Mouse (Mus musculus) ovary, postnatal 36 days (tissue): Measurements from ENCODE around the gene Msrb3.
A peak's percentile ranks its signal among the peaks of the same experiment; 100 is the strongest.

Experiments used
- DNase-seq: peaks from one replicate; pipeline ENCODE4 v3.0.0; 2022; ENCODE audit warnings: low spot score, mixed read lengths

The Msrb3 gene

DNA sequence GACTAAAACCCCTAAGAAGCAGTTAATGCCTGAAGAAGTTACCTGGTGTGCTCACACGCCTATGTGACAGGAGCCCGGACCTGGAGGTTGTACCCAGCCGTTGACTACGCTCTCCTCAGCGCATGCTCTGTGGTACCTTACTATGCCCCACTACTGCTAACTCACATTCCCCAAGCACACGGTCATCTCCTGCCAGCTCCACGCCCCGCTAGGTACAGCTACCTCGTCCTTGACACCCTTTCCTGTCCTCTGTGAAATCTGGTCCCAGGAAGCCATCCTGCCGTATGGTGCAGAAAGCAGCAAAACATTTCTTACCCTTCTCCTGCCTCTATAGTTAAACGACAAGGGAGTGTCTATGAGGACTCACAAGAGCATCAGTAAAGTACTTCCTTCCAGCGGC lies 37.2 kb downstream of the Msrb3 start:
- no peak for DNase-seq

DNA sequence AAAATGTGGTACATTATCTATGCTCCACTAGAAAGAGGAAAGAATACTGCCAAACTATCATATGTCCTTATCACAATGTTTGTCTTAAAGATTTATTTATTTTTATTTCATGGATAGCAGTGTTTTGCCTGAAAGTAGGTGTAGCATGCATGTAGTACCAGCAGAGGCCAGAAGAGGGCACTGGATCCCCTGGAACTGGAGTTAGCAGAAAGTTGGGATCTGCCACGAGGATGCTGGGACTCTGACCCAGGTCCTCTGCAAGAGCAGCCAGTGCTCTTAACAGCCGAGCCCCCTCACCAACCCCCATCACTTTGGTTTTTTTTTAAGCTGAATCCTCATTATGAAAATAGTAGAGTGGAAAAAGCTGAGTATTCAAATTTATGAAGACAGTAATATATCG lies 37.7 kb downstream of the Msrb3 start:
- peak; percentile 30 for DNase-seq

DNA sequence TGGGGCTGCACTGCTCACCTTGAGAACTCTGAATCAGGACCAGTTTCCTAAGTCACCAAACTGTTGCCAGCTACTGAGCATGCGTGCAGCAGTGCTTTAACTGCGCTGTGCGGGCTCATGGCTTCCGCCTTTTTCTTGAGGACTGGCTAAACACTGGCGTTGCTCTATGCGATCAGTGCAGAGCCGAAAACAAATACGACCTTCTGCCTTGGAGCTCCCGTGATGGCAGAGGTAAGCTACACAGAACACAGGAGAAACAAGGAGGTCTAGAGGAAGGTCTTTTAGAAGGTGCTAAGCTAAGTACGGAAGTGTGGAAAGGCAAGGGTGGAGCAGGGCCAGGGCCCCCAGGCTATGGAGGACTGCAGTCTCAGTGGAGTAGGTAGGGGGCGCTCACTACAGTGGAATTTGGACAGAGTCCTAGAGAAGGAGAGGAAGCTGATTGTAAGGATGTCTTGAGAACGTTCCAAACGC lies 41.3 kb downstream of the Msrb3 start:
- DNase-seq = peak; percentile 31

DNA sequence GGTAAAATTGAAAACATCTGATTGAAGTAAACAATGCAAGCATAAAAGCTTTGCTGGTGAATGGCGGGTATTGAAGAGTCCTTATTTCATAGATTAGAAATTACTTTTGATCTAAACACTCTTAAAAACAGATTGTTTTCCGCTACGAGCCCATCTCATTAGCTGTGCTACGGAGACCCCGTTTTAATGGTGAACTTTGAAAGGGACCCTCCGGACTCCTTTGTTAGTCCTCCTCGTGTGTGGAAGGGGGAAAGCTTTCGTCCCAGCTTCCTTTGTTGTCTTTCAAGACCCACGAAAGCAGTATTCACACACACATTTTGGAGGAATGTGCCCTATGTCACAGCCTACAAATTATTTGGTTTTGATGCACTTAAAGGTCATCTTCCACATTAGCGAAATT lies 44.6 kb downstream of the Msrb3 start:
- no peak for DNase-seq

DNA sequence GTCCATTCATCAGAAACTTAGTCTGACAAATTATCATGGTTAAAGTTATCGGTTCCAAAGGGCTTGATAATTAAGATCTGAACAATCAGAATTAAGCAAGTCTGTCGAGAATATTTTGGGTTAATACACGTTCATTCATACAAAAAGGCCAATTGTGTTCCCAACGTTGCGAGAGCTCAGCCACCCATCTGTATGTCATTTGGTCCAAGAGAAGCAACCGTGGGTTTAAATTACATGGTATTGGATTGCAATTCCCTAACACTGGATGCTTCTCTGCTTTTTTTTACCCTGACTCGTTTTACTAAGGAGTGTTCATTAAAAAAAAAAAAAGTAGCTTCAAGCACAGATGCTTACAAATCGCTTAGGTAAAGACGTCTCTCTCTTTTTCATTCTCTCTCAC lies 45.1 kb downstream of the Msrb3 start:
- DNase-seq = no peak

DNA sequence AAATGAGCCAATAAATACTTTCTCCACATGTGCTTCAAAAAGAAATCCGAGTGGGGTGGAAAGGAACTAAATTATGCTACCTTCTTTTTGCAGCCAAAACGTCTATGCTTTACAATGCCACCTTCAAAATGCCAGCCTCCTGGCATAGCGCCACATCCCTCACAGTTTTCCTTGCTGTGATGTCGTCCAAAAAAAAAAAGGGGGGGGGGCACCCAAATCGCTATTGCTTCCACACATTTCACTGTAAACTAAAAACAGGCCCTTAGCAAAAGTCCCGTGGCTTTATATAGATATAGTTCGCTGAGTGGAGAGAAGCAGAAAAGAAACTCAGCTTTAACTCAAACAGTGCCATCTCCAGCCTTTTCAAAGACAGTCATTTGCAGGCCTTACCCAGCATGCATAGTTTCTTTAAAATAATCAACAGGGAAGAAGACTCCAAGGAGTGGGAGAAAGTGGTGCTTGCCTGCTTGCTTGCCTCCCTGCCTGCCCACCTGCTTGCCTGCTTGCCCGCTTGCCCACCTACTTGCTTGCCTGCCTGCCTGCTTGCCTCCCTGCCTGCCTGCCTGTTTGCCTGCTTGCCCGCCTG lies 47.6 kb downstream of the Msrb3 start:
- no peak for DNase-seq

DNA sequence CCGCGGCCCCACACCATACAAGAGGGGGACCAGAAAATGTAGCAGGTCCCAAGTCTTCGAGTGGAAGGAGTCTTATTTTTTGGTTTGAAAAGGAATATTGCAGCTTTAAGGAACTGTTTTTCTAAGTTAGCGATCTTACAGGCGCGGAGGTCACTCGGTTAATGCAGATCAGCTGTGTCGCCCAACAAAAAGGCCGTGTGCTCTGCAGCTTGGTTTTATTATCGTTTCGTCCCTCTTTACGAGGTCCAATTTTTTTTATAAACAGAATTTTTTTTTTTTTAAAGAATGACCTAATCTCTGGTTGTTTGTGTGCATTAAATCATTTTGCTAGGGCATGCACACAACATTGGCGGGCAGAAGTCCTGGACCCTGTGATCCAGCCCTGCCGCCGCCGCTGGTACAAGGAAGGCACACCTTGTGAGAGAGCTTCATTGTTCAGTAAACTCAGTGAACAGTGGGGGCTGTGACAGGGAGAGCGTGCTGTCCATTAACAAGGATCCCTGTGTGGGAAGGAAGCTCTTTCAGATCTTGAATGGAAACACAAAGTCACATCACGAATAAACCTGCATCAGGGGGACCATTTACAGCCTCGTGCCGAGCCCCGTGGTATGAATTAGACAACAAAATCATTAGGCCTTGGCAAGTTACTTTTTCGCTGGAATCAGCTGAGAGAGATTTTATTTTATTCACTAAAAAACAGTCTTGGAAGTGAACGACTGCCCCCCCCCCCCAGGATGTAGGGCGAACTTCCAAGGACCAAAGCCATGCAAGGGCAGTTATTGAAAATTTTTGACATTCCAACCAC lies 48.3 kb downstream of the Msrb3 start:
- no peak for DNase-seq

DNA sequence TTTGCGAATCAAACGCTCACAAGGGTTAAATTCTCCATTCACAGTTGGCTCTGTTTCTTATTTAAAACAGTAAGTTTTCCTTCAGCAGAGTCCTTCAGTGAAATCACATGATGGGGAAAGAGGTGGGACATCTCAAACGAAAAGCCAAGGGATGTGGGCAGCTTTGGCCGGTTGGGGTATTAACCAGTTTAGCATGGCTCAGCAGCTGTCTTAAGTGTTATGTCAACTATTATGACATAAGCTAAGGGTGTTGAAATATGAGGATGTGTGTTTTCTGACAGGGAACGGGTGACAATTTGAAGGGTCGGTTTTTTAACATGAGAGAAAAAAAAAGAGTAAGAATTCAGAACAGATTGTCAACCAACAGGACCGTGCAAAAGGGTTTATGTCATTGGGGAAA lies 50.2 kb downstream of the Msrb3 start:
- DNase-seq = no peak

DNA sequence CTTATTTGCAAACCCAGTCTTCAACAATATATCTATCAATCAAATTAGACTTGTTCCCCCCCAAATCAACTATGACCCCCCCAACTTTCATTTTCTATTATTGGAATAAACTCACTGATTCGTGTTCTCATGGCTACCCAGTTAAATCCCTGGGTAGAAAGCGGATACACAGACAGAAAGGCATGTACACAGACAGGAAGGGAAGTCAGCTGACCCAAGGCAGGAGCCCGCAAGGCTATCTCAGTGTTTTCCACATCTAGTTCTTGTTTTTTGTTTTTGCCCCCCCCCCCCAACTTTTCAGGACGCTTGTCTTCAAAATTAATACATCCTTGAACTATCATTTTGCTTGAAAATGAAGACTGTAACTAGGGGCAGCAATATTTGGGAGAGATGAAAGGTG lies 51.1 kb downstream of the Msrb3 start:
- DNase-seq = no peak

DNA sequence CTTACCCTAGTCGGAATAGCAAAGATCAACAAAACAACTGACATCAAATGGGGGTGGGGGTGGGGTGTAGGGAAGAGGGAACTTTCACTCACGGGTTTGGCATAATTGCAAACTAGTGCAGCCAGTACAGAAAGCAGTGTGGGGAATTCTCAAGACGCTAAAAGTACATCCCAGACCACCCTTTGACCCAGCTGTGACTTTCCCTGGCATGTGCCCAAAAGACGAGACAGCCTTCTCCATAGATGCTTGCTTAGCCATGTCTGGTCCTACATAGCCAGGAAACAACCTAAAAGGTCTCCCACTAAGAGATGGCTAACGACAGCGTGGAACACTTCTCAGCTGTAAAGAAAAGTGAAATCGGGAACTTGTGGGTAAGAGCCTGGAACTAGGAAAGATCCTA lies 58.9 kb downstream of the Msrb3 start:
- DNase-seq = no peak

DNA sequence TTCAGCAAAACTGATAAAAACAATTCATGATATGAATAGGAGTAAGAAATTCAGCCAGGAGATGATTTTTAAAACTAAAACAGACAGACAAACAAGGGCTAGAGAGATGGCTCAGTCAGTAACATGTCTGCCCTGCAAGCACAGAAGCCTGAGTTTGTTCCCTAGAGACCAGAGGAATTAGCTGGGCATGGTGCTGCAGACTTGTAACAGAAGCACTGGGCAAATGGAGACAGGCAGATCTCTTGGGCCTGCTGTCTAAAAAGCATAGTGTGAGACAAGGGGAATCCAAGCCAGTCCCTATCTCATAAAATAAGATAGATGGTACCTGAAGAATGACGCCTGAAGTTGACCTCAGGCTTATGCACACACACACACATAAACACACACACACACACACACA lies 64.4 kb downstream of the Msrb3 start:
- no peak for DNase-seq

DNA sequence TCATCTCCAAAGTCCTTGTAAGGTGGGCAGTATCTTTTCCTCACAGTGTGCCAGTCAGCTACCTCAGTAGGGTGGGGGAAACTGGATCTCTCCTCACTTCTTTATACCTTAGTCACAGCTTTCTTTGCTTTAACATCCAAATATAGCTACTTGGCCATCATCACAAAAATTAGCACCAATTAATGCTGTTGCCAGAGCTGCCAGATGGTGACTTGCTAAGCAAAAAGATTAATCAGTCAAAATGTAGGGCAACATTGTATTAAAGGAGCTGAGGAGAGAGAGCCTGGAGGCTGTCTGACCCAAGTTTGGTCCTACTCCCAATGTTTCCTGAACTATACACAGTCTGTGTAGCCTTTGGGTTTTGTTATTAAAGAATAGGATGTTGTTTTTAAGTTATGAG lies 65.1 kb downstream of the Msrb3 start:
- DNase-seq = no peak

DNA sequence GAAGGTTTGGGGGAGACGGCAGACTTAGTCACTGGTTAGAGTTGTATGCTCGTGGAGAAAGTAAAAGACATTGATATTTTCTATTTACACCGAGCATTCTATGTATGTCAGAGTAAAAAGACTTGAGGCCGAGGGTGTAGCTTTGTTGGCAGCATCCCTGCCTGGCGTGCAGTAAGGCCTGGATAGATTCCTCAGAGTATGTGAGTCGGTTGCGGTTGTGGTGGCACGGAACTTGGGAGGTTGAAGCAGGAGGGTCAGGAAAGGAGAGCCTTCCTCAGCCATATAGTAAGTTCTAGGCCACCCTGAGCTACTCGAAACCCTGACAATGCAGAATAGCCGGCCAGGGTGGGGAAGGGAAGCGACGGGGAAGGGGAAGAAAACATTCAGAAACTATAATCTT lies 71.1 kb downstream of the Msrb3 start:
- no peak for DNase-seq

DNA sequence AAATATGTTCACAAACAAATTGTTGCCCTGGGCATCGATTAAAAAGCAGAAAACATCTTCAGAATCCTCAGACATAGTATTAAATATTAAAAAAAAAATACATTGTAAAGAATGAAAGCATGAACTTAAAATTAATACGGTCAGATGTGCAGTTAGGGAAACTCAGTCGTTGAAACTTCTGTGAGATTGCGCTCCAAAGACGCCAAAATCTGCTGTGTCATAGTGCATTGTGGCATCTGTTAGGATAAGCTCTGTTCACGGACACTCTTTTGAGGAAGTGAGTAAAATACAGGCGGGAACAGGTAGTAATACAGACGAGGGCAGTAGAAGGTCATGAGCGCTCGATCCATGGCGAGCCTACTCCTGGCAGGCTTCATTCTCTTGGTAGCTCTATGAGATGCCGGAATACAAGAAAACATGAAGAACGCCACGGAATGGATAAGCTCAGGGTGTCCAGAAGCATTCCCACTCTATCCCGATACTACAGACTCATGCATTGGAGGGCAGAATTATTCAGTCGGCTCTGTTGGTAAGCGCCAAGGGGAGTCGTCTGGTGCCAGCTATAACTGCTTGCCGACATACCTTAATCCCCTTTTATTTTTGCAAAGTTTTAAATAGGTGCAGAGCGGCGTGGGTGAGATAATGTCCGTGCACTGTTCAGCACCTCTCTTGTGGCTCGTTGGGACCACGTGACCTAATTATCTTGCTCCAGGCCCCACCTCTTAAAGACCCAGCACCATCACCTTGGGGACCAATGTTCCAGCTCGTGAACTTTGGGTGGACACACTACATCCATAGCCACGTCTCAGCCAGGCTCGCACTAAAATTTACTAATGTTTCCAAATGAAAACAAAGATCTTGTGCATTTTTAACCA lies 71.9 kb downstream of the Msrb3 start:
- DNase-seq = no peak

DNA sequence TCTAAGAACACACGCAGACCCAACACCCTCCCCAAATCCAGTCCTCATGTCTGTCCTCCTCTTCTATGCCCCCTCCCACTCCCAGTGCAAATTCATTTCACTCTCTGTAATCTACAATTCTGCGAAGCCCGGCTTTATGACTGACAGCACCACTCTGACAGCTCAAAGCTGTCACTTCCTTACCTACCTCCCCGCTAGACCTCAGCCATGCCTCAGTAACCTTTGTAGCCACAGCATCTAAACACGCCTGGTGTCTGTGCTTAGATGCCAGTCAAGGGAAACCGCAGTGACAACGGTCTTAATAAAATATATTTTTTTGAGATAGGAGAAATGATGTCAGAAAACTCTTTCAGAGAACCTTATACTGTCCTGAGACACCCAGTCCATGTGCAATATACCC lies 72.5 kb downstream of the Msrb3 start:
- no peak for DNase-seq

DNA sequence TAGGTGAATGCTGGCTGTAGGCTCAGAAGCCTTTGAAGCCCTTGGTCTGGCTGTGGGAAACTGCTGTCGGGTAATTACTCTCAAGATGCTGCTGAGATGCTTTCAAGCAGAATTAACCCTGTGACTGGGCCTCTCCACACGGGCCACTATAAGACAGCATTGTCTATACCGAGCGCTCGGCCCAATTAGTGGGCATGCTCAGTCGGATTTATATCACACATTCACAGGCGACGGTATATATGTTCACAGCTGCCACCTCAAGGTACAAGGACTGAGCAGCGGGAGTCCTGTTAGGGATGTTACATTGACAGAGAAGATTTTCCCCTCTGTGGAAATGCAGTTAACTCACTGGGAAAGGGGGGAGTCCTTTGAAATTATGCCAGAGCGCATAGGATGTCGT lies 73.3 kb downstream of the Msrb3 start:
- DNase-seq = no peak

DNA sequence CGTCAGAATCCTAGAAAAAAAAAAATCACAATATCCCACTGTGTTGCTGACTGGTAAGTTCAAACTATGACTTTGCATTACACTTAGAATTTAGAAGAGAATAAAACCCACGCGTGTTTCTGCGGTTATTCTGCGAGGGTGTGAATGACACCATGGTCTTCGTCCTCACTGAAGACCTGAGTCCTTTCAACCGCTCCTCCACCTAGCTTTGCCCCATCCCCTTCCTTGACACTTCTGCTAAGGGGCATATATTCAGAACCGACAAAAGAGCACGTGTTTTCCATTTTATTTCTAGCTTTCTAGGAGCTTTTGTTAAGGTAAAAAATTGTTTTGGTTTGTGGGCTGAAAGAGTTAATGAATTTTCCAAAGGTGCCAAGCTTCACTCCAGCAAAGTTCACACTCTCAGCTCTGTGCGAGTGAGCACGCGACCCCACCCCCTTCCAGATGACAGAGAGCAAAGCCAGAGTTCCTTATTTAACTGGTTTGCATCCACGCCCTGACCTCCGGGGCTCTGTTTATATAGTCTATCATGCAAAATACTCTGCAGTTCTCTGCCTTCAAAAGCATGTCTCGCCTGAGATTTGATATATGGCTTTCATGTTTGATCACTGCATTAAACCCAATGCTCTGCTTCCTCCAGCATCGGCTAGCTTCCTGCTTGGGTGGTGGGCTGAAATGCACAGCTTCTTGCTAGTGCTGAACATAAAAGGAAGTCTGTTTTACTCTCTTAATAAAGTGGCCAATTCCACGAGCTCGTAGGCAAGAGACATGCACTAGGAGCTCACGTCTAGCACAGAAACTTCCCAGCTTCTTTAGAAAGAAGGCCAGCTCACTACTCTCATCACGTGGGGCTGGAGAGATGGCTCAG lies 77.2 kb downstream of the Msrb3 start:
- DNase-seq = no peak

DNA sequence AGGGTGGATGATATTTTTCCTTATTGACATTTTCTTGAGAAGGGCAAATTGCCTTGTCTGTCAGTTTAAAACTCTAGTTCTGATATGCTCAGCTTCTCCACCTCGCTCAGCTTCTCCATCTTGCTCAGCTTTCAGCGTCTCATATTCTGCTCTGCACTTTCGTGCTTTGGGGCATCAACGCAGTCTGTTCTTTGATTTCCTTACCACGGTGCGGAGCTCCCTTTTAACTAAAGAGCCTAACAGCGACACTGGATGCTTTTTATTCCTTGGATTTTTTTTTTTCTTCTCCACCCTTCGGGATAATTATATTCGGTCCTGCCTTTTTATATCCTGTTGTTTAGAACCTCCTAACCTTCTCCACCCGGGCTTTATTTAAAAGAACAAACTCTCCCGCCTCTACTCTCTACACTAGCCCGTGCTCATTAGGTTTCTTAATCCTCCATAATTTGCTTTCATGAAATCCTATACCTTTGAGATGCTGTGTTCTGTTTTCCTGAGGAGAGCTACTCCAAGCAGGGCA lies 78.1 kb downstream of the Msrb3 start:
- no peak for DNase-seq

DNA sequence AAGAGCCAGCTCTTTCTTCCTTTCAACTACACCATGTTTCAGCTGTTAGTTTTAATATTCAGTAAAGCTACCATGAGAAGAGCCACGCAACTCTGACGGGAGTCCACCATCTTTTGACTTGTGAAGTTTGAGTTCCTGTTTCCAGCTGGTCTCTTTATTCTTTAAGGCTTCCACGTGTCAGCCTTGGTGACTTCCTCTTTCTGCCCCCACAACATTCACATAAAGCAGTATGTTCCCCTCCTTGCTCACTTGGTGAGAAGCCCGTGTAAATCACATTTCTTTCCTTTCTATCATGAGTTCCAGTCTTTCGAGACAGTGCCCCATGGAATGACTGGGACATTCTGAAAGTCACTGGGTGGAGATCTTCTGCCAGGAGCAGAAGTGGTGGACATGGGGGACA lies 83.6 kb downstream of the Msrb3 start:
- no peak for DNase-seq

DNA sequence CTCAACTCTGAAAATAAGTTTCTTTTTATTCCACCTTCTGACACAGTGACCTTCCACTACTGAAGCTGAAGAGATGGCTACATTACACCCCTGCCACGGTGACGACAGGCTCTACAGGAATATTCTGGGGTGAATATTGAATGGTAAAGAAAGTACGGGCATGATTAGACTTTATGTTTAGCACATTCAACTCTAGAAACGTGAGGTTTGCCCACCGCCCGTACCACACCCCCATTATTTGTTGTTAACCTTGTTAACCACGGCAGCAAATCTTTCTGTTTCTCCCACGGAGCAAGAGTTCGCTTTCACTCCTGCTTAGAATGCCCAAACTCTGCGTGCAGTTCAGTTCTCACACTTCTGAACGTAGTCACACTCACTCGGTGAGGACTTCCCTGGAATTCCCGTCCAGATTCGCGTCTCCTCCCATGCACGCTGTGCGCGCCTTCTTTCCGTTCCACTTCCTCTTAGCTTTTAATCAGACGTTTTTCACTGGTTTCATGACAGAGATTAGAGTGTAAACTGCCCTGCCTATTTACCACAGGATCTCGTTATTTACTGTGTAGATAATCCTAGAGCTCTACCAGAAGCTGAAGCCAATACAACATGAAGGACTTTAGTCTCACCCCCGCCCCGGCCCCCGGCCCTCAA lies 87.0 kb downstream of the Msrb3 start:
- peak; percentile 22 for DNase-seq
